Mouse (Mus musculus) kidney, embryonic 14.5 days (tissue): ENCODE data around the gene Ttc41. TPM values are rescaled to one million over a fixed set of nuclear protein-coding genes. Genes with fewer than 3 reads are reported as not detected.
"Not testable (repeated sequence)": the region's sequence is repeated elsewhere in the genome, so short reads cannot be mapped to it uniquely, and the experiment has no call there.

ENCODE experiments used
- ATAC-seq: fragments of 200-750 bp; cut with Nextera tagmentation; 2 replicates; pipeline ENCODE4 v1.8.0; 2017; ENCODE audit warnings: moderate number of reproducible peaks, mild to moderate bottlenecking, moderate TSS enrichment, moderate library complexity; ENCODE audit not compliant: low FRiP score, low TSS enrichment
- H3K27ac ChIP-seq: fragments of 300-500 bp; sonication (generic); 2 replicates; pipeline ENCODE4 v1.5.1; 2014; ENCODE audit warnings: low read depth, mild to moderate bottlenecking, low read length, moderate library complexity, mixed read lengths
- H3K27me3 ChIP-seq: fragments of 300-500 bp; sonication (generic); 2 replicates; pipeline ENCODE4 v1.6.1; 2014; ENCODE audit warnings: mild to moderate bottlenecking, low read length; ENCODE audit not compliant: control insufficient read depth, insufficient read depth
- H3K36me3 ChIP-seq: fragments of 300-500 bp; sonication (generic); 2 replicates; pipeline ENCODE4 v1.6.1; 2014; ENCODE audit warnings: low read length, mixed read lengths; ENCODE audit not compliant: control insufficient read depth, insufficient read depth
- H3K4me1 ChIP-seq: fragments of 300-500 bp; sonication (generic); 2 replicates; pipeline ENCODE4 v1.6.1; 2014; ENCODE audit warnings: low read length, mixed read lengths; ENCODE audit not compliant: control insufficient read depth, insufficient read depth
- H3K4me2 ChIP-seq: fragments of 300-500 bp; sonication (generic); replicated peaks from 2 replicates; pipeline ENCODE4 v1.6.1; 2014; ENCODE audit warnings: low read depth, mild to moderate bottlenecking, low read length
- H3K4me3 ChIP-seq: fragments of 300-500 bp; sonication (generic); 2 replicates; pipeline ENCODE4 v1.5.1; 2014; ENCODE audit warnings: mild to moderate bottlenecking, low read length
- H3K9ac ChIP-seq: fragments of 300-500 bp; sonication (generic); 2 replicates; pipeline ENCODE4 v1.6.1; 2014; ENCODE audit warnings: low read depth, mild to moderate bottlenecking, low read length, moderate library complexity
- H3K9me3 ChIP-seq: fragments of 300-500 bp; sonication (generic); 2 replicates; pipeline ENCODE4 v1.6.1; 2016; ENCODE audit warnings: low read length; ENCODE audit not compliant: control insufficient read depth
- WGBS: fragments of 180-500 bp; shearing (Covaris S2); extraction: QIAGEN DNeasy Blood & Tissue Kit; methylation state at CpG from one replicate; pipeline ENCODE4 v1.1.7; 2014; 5-methylcytosine and 5-hydroxymethylcytosine counted together
- polyA plus RNA-seq: library from polyadenylated mRNA; unstranded; fragments of >200 nt; fragmentation: Nextera tagmentation; extraction: Ambion mirVana; gene quantifications from 2 replicates; pipeline ENCODE4 v1.2.1, GENCODE M21; 2014

Gene Ttc41
- 1.2 and 1.5 TPM in 2 replicates for polyA plus RNA-seq

- ATAC-seq = peak; percentile 99
- H3K27me3 ChIP-seq = no peaks in the 10 kb centered on the region
- H3K4me2 ChIP-seq = peak within 1 kb of the TSS; percentile 88
- under 1% methylated on average over 51 of the region's 51 CpGs for WGBS
- peak within 1 kb of the TSS; percentile 88 for H3K27ac ChIP-seq
- H3K36me3 ChIP-seq = peaks cover 36% of the 10 kb centered on the region
- H3K9ac ChIP-seq = peak within 1 kb of the TSS; percentile 95
- H3K4me3 ChIP-seq = peak within 1 kb of the TSS; percentile 94
- H3K4me1 ChIP-seq = peaks cover 40% of the 10 kb centered on the region
- no peaks in the 10 kb centered on the region for H3K9me3 ChIP-seq
Observed at GRCm38 (mm10) chr10:86705318-86705921, at the start of gene Ttc41, which contains the start of gene Hsp90b1. Ttc41 (plus strand) TSS chr10:86705811. Hsp90b1 (minus strand) TSS chr10:86705509.

GRCm38 (mm10) chr10:86670550-86670949 lies 35.1 kb upstream of the Ttc41 start:
- H3K4me3 ChIP-seq, H3K27ac ChIP-seq, H3K36me3 ChIP-seq, H3K4me1 ChIP-seq, H3K9ac ChIP-seq, H3K9me3 ChIP-seq, ATAC-seq, H3K27me3 ChIP-seq, H3K4me2 ChIP-seq: not testable (repeated sequence)
- WGBS = 79% methylated on average over 4 of the region's 4 CpGs

GRCm38 (mm10) chr10:86684797-86685178 lies 20.8 kb upstream of the Ttc41 start:
- not testable (repeated sequence) for H3K36me3 ChIP-seq, H3K27ac ChIP-seq

DNA sequence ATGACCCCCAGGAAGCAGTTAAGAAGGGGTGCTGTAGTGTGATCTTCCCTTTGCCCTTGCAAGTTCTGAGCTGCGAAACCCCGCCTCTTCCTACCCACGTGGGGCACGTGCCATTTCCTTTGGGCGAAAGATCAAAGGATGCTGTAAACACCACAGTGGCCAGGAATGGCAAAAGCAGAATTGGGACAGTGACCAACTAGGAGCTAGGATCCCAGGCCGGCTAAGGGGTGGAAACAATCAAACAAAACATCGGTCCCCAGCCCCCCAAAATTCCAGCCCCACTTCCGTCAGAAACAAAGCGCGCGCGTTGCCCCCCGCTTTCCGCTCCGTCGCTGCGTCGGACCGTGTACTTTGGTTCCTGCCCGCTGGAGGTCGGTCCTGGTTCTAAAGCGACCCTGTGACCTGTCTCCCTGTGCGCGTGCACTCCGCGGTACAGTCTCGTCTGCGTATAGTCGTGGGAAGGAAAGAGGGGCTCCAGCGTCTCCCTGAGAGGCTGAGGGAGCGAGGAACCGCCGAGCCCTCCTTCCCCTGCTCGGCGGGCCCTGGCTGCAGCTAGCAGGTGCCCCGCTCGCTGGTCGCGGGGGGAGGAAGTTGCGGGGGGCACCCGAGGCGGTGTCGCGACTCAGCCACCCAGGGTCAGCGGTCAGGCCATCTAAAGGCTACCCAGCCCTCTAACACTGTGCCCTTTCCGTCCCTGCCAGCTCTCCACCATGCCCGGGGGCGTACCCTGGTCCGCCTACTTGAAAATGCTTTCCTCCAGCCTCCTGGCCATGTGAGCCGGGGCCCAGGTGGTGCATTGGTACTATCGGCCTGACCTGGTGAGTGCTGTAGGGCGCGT lies 20.2 kb upstream of the Ttc41 start:
- Histone ChIP-seq H3K36me3 (peaks cover 10% of the 10 kb centered on the region), H3K4me3 (peak overlapping the region; percentile 63), H3K4me2 (peak overlapping the region; percentile 67), H3K27ac (peak overlapping the region; percentile 67), H3K9ac (peak overlapping the region; percentile 81)
- not testable (repeated sequence) for H3K9me3 ChIP-seq, H3K4me1 ChIP-seq, H3K27me3 ChIP-seq
- 2% methylated on average over 50 of the region's 53 CpGs for WGBS
- peak; percentile 90 for ATAC-seq

More at GRCm38 (mm10) chr10:86684797-86685178, 20.8 kb upstream of the Ttc41 start:
- not testable (repeated sequence) for H3K4me1 ChIP-seq, H3K27me3 ChIP-seq, H3K9me3 ChIP-seq, H3K9ac ChIP-seq
- H3K4me2 ChIP-seq = peak overlapping the region; percentile 67
- peak; percentile 29; the same call in 1 of the 2 replicates for ATAC-seq
- 29% methylated on average over 2 of the region's 2 CpGs for WGBS
- H3K4me3 ChIP-seq = peak overlapping the region; percentile 63

GRCm38 (mm10) chr10:86686017-86686360 lies 19.6 kb upstream of the Ttc41 start:
- 18% methylated on average over 9 of the region's 9 CpGs for WGBS
- not testable (repeated sequence) for ATAC-seq

GRCm38 (mm10) chr10:86700251-86700650 lies 5.4 kb upstream of the Ttc41 start:
- Histone ChIP-seq H3K4me1 (peaks cover 37% of the 10 kb centered on the region), H3K4me3 (peak overlapping the region; percentile 4; the same call in 1 of the 2 replicates), H3K9me3 (no peaks in the 10 kb centered on the region), H3K4me2 (peak overlapping the region; percentile 0; the same call in 1 of the 2 replicates), H3K9ac (no peak overlapping the region), H3K36me3 (peaks cover 79% of the 10 kb centered on the region), H3K27me3 (no peaks in the 10 kb centered on the region), H3K27ac (no peak overlapping the region)
- no peak for ATAC-seq
- WGBS = 59% methylated on average over 3 of the region's 3 CpGs

More at GRCm38 (mm10) chr10:86686017-86686360, 19.6 kb upstream of the Ttc41 start:
- Histone ChIP-seq H3K4me3 (peak overlapping the region; percentile 63), H3K36me3 (peaks cover 14% of the 10 kb centered on the region), H3K9ac (peak overlapping the region; percentile 81; the same call in 1 of the 2 replicates), H3K4me2 (peak overlapping the region; percentile 67)
- H3K4me1 ChIP-seq, H3K9me3 ChIP-seq, H3K27me3 ChIP-seq, H3K27ac ChIP-seq: not testable (repeated sequence)

- peak overlapping the region; percentile 2 for H3K4me2 ChIP-seq
- H3K36me3 ChIP-seq = peaks cover 72% of the 10 kb centered on the region
- ATAC-seq = no peak
- H3K4me1 ChIP-seq = peaks cover 37% of the 10 kb centered on the region
- H3K9ac ChIP-seq = 0 out of 2 replicates have a peak overlapping the region, but pooled peaks have one; percentile 32
- 69% methylated on average over 3 of the region's 3 CpGs for WGBS
- H3K27me3 ChIP-seq = no peaks in the 10 kb centered on the region
- no peaks in the 10 kb centered on the region for H3K9me3 ChIP-seq
- peak overlapping the region; percentile 4; the same call in 1 of the 2 replicates for H3K4me3 ChIP-seq
- H3K27ac ChIP-seq = no peak overlapping the region
Observed at GRCm38 (mm10) chr10:86700973-86701372, 4.6 kb upstream of the Ttc41 start.

GRCm38 (mm10) chr10:86702312-86702920 lies 3.2 kb upstream of the Ttc41 start:
- no peaks in the 10 kb centered on the region for H3K9me3 ChIP-seq
- H3K27me3 ChIP-seq = no peaks in the 10 kb centered on the region
- 0 out of 2 replicates have a peak overlapping the region, but pooled peaks have one; percentile 88 for H3K4me2 ChIP-seq
- no peak for ATAC-seq
- H3K36me3 ChIP-seq = peaks cover 65% of the 10 kb centered on the region
- 0 out of 2 replicates have a peak overlapping the region, but pooled peaks have one; percentile 18 for H3K9ac ChIP-seq
- peaks cover 43% of the 10 kb centered on the region for H3K4me1 ChIP-seq
- 51% methylated on average over 4 of the region's 4 CpGs for WGBS
- H3K27ac ChIP-seq = no peak overlapping the region
- peak overlapping the region; percentile 94 for H3K4me3 ChIP-seq
